Mouse (Mus musculus) kidney, adult 2 months (tissue): Measurements from ENCODE around the gene Cblc. TPM values are rescaled to one million over a fixed set of nuclear protein-coding genes. Genes with fewer than 3 reads are reported as not detected.
"Not testable (repeated sequence)": the region's sequence is repeated elsewhere in the genome, so short reads cannot be mapped to it uniquely, and the experiment has no call there.

Experiments used
- DNase-seq: peaks from one replicate; pipeline ENCODE4 v3.0.0; 2021
- H3K27ac ChIP-seq: fragments of 200-500 bp; 2 replicates; pipeline ENCODE4 v1.5.1; 2012; ENCODE audit warnings: low read depth, low read length, control low read depth, inconsistent platforms; ENCODE audit not compliant: insufficient read depth
- H3K27me3 ChIP-seq: fragments of 200-500 bp; replicated peaks from 2 replicates; pipeline ENCODE4 v1.6.1; 2012; ENCODE audit warnings: mild to moderate bottlenecking, moderate library complexity, low read length, inconsistent platforms; ENCODE audit not compliant: control insufficient read depth, insufficient read depth
- H3K36me3 ChIP-seq: fragments of 200-500 bp; 2 replicates; pipeline ENCODE4 v1.6.1; 2012; ENCODE audit warnings: mild to moderate bottlenecking, moderate library complexity, low read length, inconsistent platforms; ENCODE audit not compliant: control insufficient read depth, insufficient read depth
- H3K4me1 ChIP-seq: fragments of 200-500 bp; 2 replicates; pipeline ENCODE4 v1.6.1; 2011; ENCODE audit warnings: low read length; ENCODE audit not compliant: control insufficient read depth, insufficient read depth
- H3K4me3 ChIP-seq: fragments of 200-500 bp; 2 replicates; pipeline ENCODE4 v1.5.1; 2011; ENCODE audit warnings: mild to moderate bottlenecking, low read depth, low read length, control low read depth; ENCODE audit not compliant: insufficient read depth
- CTCF ChIP-seq: fragments of 200-500 bp; conservative IDR thresholded peaks from 2 replicates; pipeline ENCODE4 v1.5.1; 2011; ENCODE audit warnings: low read depth, mild to moderate bottlenecking, control low read depth, low read length, moderate library complexity, mixed read lengths; ENCODE audit not compliant: insufficient read depth, insufficient read length
- POLR2A ChIP-seq: fragments of 200-500 bp; IDR thresholded peaks from one replicate; pipeline ENCODE4 v1.6.1; 2011; ENCODE audit warnings: low read depth, low read length, control low read depth
- WGBS: fragments of 180-500 bp; shearing (Covaris S2); methylation state at CpG from one replicate; pipeline ENCODE4 v1.1.7; 2018; 5-methylcytosine and 5-hydroxymethylcytosine counted together
- polyA plus RNA-seq: library from polyadenylated mRNA; depleted of rRNA; stranded (reverse); fragments of >200 nt; gene quantifications from 2 replicates; pipeline ENCODE4 v1.2.3, GENCODE M21; 2012

Gene Cblc
- polyA plus RNA-seq, 1 experiment, result 24.4 TPM

GRCm38 (mm10) chr7:19792701-19793630 lies 3.6 kb downstream of the Cblc start:
- peak overlapping the region; percentile 60 for H3K27ac ChIP-seq
- H3K4me3 ChIP-seq, result no peak overlapping the region
- peak; percentile 88 for DNase-seq
- peaks cover 14% of the 10 kb centered on the region; the same call in 1 of the 2 replicates for H3K4me1 ChIP-seq
- TF ChIP-seq POLR2A (no peak), CTCF (no peak)
- no peaks in the 10 kb centered on the region for H3K27me3 ChIP-seq
- WGBS, result 55% methylated on average over 19 of the region's 19 CpGs
- no peaks in the 10 kb centered on the region; the same call in 1 of the 2 replicates for H3K36me3 ChIP-seq

GRCm38 (mm10) chr7:19791504-19791903 lies 5.1 kb downstream of the Cblc start:
- not testable (repeated sequence) for H3K4me3 ChIP-seq, H3K27me3 ChIP-seq, H3K27ac ChIP-seq, DNase-seq, H3K36me3 ChIP-seq
- H3K4me1 ChIP-seq, result peaks cover 14% of the 10 kb centered on the region; the same call in 1 of the 2 replicates
- WGBS, result 81% methylated on average over 2 of the region's 2 CpGs

GRCm38 (mm10) chr7:19789904-19790347 lies 6.7 kb downstream of the Cblc start:
- no peak overlapping the region for H3K27ac ChIP-seq
- peak; percentile 91 for DNase-seq
- no peaks in the 10 kb centered on the region for H3K27me3 ChIP-seq
- 3% methylated on average over 19 of the region's 19 CpGs for WGBS
- H3K4me3 ChIP-seq, result peak overlapping the region; percentile 7; the same call in 1 of the 2 replicates
- H3K4me1 ChIP-seq, result peaks cover 14% of the 10 kb centered on the region; the same call in 1 of the 2 replicates
- no peaks in the 10 kb centered on the region; the same call in 1 of the 2 replicates for H3K36me3 ChIP-seq
- TF ChIP-seq CTCF (peak; percentile 92), POLR2A (no peak)

GRCm38 (mm10) chr7:19785874-19786458 lies 10.6 kb downstream of the Cblc start:
- no peak overlapping the region for H3K4me3 ChIP-seq
- no peak for TF ChIP-seq CTCF
- no peak for TF ChIP-seq POLR2A
- no peak for DNase-seq
- H3K27ac ChIP-seq, result no peak overlapping the region
- no peaks in the 10 kb centered on the region for H3K27me3 ChIP-seq
- no peaks in the 10 kb centered on the region for H3K36me3 ChIP-seq
- WGBS, result 46% methylated on average over 12 of the region's 12 CpGs
- H3K4me1 ChIP-seq, result peaks cover 2% of the 10 kb centered on the region; the same call in 1 of the 2 replicates

- DNase-seq, result peak; percentile 29
- Histone ChIP-seq H3K27me3 (no peaks in the 10 kb centered on the region), H3K27ac (no peak overlapping the region), H3K36me3 (no peaks in the 10 kb centered on the region), H3K4me1 (peaks cover 2% of the 10 kb centered on the region; the same call in 1 of the 2 replicates), H3K4me3 (no peak overlapping the region)
- no peak for TF ChIP-seq POLR2A
- peak; percentile 61 for TF ChIP-seq CTCF
- WGBS, result 43% methylated on average over 11 of the region's 11 CpGs
These were observed 11.7 kb downstream of the Cblc start for GRCm38 (mm10) chr7:19784764-19785535.

- peak; percentile 71 for DNase-seq
- TF ChIP-seq CTCF (no peak), POLR2A (no peak)
- H3K27ac ChIP-seq, result peak overlapping the region; percentile 73
These were observed 13.0 kb downstream of the Cblc start for GRCm38 (mm10) chr7:19783630-19784029.

GRCm38 (mm10) chr7:19782645-19783044 lies 14.0 kb downstream of the Cblc start:
- Histone ChIP-seq H3K4me1 (no peaks in the 10 kb centered on the region), H3K4me3 (no peak overlapping the region)
- DNase-seq, result peak; percentile 55

More at GRCm38 (mm10) chr7:19783630-19784029, 13.0 kb downstream of the Cblc start:
- Histone ChIP-seq H3K4me3 (no peak overlapping the region), H3K27me3 (no peaks in the 10 kb centered on the region), H3K36me3 (no peaks in the 10 kb centered on the region), H3K4me1 (no peaks in the 10 kb centered on the region)
- 67% methylated on average over 8 of the region's 8 CpGs for WGBS

More at GRCm38 (mm10) chr7:19782645-19783044, 14.0 kb downstream of the Cblc start:
- H3K27ac ChIP-seq, result no peak overlapping the region
- no peak for TF ChIP-seq POLR2A
- peak; percentile 55 for TF ChIP-seq CTCF
- H3K36me3 ChIP-seq, result no peaks in the 10 kb centered on the region
- WGBS, result 98% methylated on average over 4 of the region's 4 CpGs
- no peaks in the 10 kb centered on the region for H3K27me3 ChIP-seq
